Comparison of ENCODE assay signal across 20 mouse cellular contexts in genomic region chr8:47695431-47696105, GRCm38 (mm10). TPM values are rescaled to one million over a fixed set of nuclear protein-coding genes. Genes with fewer than 3 reads are reported as not detected.
DNase-seq lines count a peak whose midpoint lies in the region; ATAC-seq and TF ChIP-seq lines count a peak whose summit lies in the region.
"Had no signal": no experiment of that assay in that cellular context is flagged by ENCODE, and none has a peak within 500 bp of the region (broad histone marks: within the 10 kb centered on the region; RNA-seq: fewer than 3 reads in every experiment).

No protein-coding gene starts in this region.

- H3K27ac ChIP-seq in heart, embryonic 10.5 days: no peak overlapping the region
- peak overlapping the region; percentile 85 for H3K27ac ChIP-seq in cortical plate, adult 2 months (ENCODE audit: insufficient read depth, low read length)
- no peak overlapping the region for H3K27ac ChIP-seq in midbrain, embryonic 16.5 days (ENCODE audit: low read length)
- no peak overlapping the region for H3K27ac ChIP-seq in hindbrain, embryonic 16.5 days (ENCODE audit: low read depth, low read length)
- H3K27ac ChIP-seq: forebrain, embryonic 12.5 days; heart, embryonic 13.5 days; hindbrain, embryonic 15.5 days; kidney, embryonic 15.5 days; liver, embryonic 15.5 days; macrophage had no signal

- H3K9ac ChIP-seq in midbrain, embryonic 16.5 days (ENCODE audit: low read depth, low read length): no peak overlapping the region
- H3K9ac ChIP-seq in hindbrain, embryonic 16.5 days (ENCODE audit: low read depth, low read length): no peak overlapping the region
- H3K9ac ChIP-seq: forebrain, embryonic 12.5 days; heart, embryonic 13.5 days; hindbrain, embryonic 15.5 days; kidney, embryonic 15.5 days; liver, embryonic 15.5 days had no signal

- H3K4me2 ChIP-seq in midbrain, embryonic 16.5 days (ENCODE audit: low read length): no peak overlapping the region
- no peak overlapping the region for H3K4me2 ChIP-seq in hindbrain, embryonic 16.5 days (ENCODE audit: low read length)
- H3K4me2 ChIP-seq: forebrain, embryonic 12.5 days; heart, embryonic 13.5 days; hindbrain, embryonic 15.5 days; kidney, embryonic 15.5 days; liver, embryonic 15.5 days; midbrain, embryonic 11.5 days had no signal

- no peaks in the 10 kb centered on the region for H3K4me1 ChIP-seq in heart, embryonic 10.5 days
- peaks cover 2% of the 10 kb centered on the region; the same call in 1 of the 2 replicates for H3K4me1 ChIP-seq in cortical plate, adult 2 months (ENCODE audit: control insufficient read depth, insufficient read depth, low read length)
- no peaks in the 10 kb centered on the region for H3K4me1 ChIP-seq in midbrain, embryonic 16.5 days (ENCODE audit: control insufficient read depth, insufficient read depth, low read length)
- H3K4me1 ChIP-seq in hindbrain, embryonic 16.5 days (ENCODE audit: control insufficient read depth, insufficient read depth, low read depth, low read length): 0 out of 2 replicates have a peak, but pooled peaks cover 5% of the 10 kb centered on the region
- H3K4me1 ChIP-seq: kidney, embryonic 15.5 days had no signal

- peak; percentile 54 for DNase-seq in heart, embryonic 10.5 days (ENCODE audit: low spot score)
- no peak for DNase-seq in heart, postnatal 25 days (ENCODE audit: low spot score)
- DNase-seq in left cerebral cortex, adult 9 months (ENCODE audit: low spot score in 2 of 2): peak; percentile 60 to 71
- DNase-seq in right cerebral cortex, postnatal 10 days (ENCODE audit: low spot score in 2 of 2): peak; percentile 53 to 74
- DNase-seq: adrenal gland, postnatal 36 days; cerebellum, adult 2 months; cerebellum, postnatal 36 days; heart, postnatal 36 days; thymus, postnatal 25 days had no signal

- H3K9me3 ChIP-seq in heart, embryonic 10.5 days: no peaks in the 10 kb centered on the region
- H3K9me3 ChIP-seq in midbrain, embryonic 16.5 days (replicated peaks; ENCODE audit: control insufficient read depth, low read length, poor library complexity, severe bottlenecking): no peaks in the 10 kb centered on the region
- no peaks in the 10 kb centered on the region for H3K9me3 ChIP-seq in hindbrain, embryonic 16.5 days (ENCODE audit: control insufficient read depth, low read length)
- H3K9me3 ChIP-seq: forebrain, embryonic 12.5 days; heart, embryonic 13.5 days; hindbrain, embryonic 15.5 days; kidney, embryonic 15.5 days; liver, embryonic 15.5 days had no signal

- 80% methylated on average over 5 of the region's 5 CpGs for WGBS in heart, embryonic 10.5 days
- WGBS in midbrain, embryonic 16.5 days: 83% methylated on average over 5 of the region's 5 CpGs
- WGBS in hindbrain, embryonic 16.5 days: 87% methylated on average over 5 of the region's 5 CpGs

- no peaks in the 10 kb centered on the region for H3K36me3 ChIP-seq in heart, embryonic 10.5 days
- no peaks in the 10 kb centered on the region for H3K36me3 ChIP-seq in midbrain, embryonic 16.5 days (ENCODE audit: control insufficient read depth, insufficient read depth, low read length)
- H3K36me3 ChIP-seq in hindbrain, embryonic 16.5 days (ENCODE audit: control insufficient read depth, insufficient read depth, low read length): no peaks in the 10 kb centered on the region
- H3K36me3 ChIP-seq: forebrain, embryonic 12.5 days; heart, embryonic 13.5 days; hindbrain, embryonic 15.5 days; kidney, embryonic 15.5 days; liver, embryonic 15.5 days had no signal

- no peak overlapping the region for H3K4me3 ChIP-seq in heart, embryonic 10.5 days
- no peak overlapping the region for H3K4me3 ChIP-seq in cortical plate, adult 2 months (ENCODE audit: insufficient read depth, low read length)
- H3K4me3 ChIP-seq in midbrain, embryonic 16.5 days (ENCODE audit: low read depth, low read length): no peak overlapping the region
- H3K4me3 ChIP-seq in hindbrain, embryonic 16.5 days (ENCODE audit: low read length): no peak overlapping the region
- H3K4me3 ChIP-seq: forebrain, embryonic 12.5 days; heart, embryonic 13.5 days; hindbrain, embryonic 15.5 days; kidney, embryonic 15.5 days; liver, embryonic 15.5 days had no signal

- no peak for ATAC-seq in midbrain, embryonic 16.5 days
- no peak for ATAC-seq in hindbrain, embryonic 16.5 days
- ATAC-seq: intestine, embryonic 16.5 days had no signal

- intact Hi-C loops in heart, postnatal 25 days (cut with DNase I): no loop called here

- no peak for TF ChIP-seq CTCF in cortical plate, adult 2 months (IDR thresholded peaks at IDR 0.05; ENCODE audit: extremely low read depth, insufficient read depth, low read length)

- 0 out of 2 replicates have a peak, but pooled peaks cover 6% of the 10 kb centered on the region for H3K27me3 ChIP-seq in heart, embryonic 10.5 days (ENCODE audit: insufficient read depth, poor library complexity, severe bottlenecking)
- no peaks in the 10 kb centered on the region for H3K27me3 ChIP-seq in midbrain, embryonic 16.5 days (ENCODE audit: control insufficient read depth, insufficient read depth, low read depth, low read length)
- no peaks in the 10 kb centered on the region for H3K27me3 ChIP-seq in hindbrain, embryonic 16.5 days (replicated peaks; ENCODE audit: control insufficient read depth, insufficient read depth, low read length)
- H3K27me3 ChIP-seq: heart, embryonic 13.5 days; kidney, embryonic 15.5 days; liver, embryonic 15.5 days had no signal

- TF ChIP-seq POLR2A in cortical plate, adult 2 months (IDR thresholded peaks at IDR 0.05; ENCODE audit: extremely low read depth, insufficient read depth, low read length): no peak

RNA-seq across cellular contexts. Expression of gene Cdkn2aip, which starts 18.2 kb away (rescaled TPM):
- polyA plus RNA-seq in heart, embryonic 10.5 days (2016; fragmentation: Nextera tagmentation; extraction: Ambion mirVana): 17.3 and 18.4 TPM in 2 replicates
- 10 to 100 TPM in 1 of 2 experiments, 1 to 10 TPM in 1; 9.0 to 11.0 TPM for total RNA-seq in heart, postnatal 25 days (2021)
- polyA plus RNA-seq in cortical plate, adult 2 months (2012; rRNA removed): 11.4 and 12.4 TPM in 2 replicates
- polyA plus RNA-seq in midbrain, embryonic 16.5 days (2015; fragmentation: Nextera tagmentation; extraction: Ambion mirVana): 32.7 and 39.0 TPM in 2 replicates
- 24.7 and 28.5 TPM in 2 replicates for polyA plus RNA-seq in hindbrain, embryonic 16.5 days (2015; fragmentation: Nextera tagmentation; extraction: Ambion mirVana)

RNA-seq across cellular contexts. Expression of gene Ing2, which starts 20.2 kb away (rescaled TPM):
- polyA plus RNA-seq in heart, embryonic 10.5 days (2016; fragmentation: Nextera tagmentation; extraction: Ambion mirVana): 8.0 and 13.7 TPM in 2 replicates
- total RNA-seq in heart, postnatal 25 days (2021): 1 to 10 TPM; 4.6 to 5.8 TPM
- 46.6 and 47.1 TPM in 2 replicates for polyA plus RNA-seq in cortical plate, adult 2 months (2012; rRNA removed)
- polyA plus RNA-seq in midbrain, embryonic 16.5 days (2015; fragmentation: Nextera tagmentation; extraction: Ambion mirVana): 5.2 and 5.3 TPM in 2 replicates
- polyA plus RNA-seq in hindbrain, embryonic 16.5 days (2015; fragmentation: Nextera tagmentation; extraction: Ambion mirVana): 4.6 and 6.5 TPM in 2 replicates
